Mouse (Mus musculus): ENCODE results near the gene Ccp110.

GRCm38 (mm10) chr7:118696146-118696545 lies 16.2 kb upstream of the Ccp110 start:
- TF ChIP-seq CTCF (IDR thresholded peaks at IDR 0.05; ENCODE audit: control insufficient read depth, insufficient read depth, insufficient replicate concordance, low read depth, low read length): no peak
- no peak for TF ChIP-seq POLR2A (IDR thresholded peaks at IDR 0.05; ENCODE audit: control insufficient read depth, low read depth, low read length)

All from testis, adult 2 months (tissue).